Mouse (Mus musculus) kidney, embryonic 14.5 days (tissue): ENCODE data around the gene Rpl4. TPM values are rescaled to one million over a fixed set of nuclear protein-coding genes. Genes with fewer than 3 reads are reported as not detected.
"Not testable (repeated sequence)": the region's sequence is repeated elsewhere in the genome, so short reads cannot be mapped to it uniquely, and the experiment has no call there.

ENCODE experiments used
- ATAC-seq: fragments of 200-750 bp; cut with Nextera tagmentation; 2 replicates; pipeline ENCODE4 v1.8.0; 2017; ENCODE audit warnings: moderate number of reproducible peaks, mild to moderate bottlenecking, moderate TSS enrichment, moderate library complexity; ENCODE audit not compliant: low FRiP score, low TSS enrichment
- H3K27ac ChIP-seq: fragments of 300-500 bp; sonication (generic); 2 replicates; pipeline ENCODE4 v1.5.1; 2014; ENCODE audit warnings: low read depth, mild to moderate bottlenecking, low read length, moderate library complexity, mixed read lengths
- H3K27me3 ChIP-seq: fragments of 300-500 bp; sonication (generic); 2 replicates; pipeline ENCODE4 v1.6.1; 2014; ENCODE audit warnings: mild to moderate bottlenecking, low read length; ENCODE audit not compliant: control insufficient read depth, insufficient read depth
- H3K36me3 ChIP-seq: fragments of 300-500 bp; sonication (generic); 2 replicates; pipeline ENCODE4 v1.6.1; 2014; ENCODE audit warnings: low read length, mixed read lengths; ENCODE audit not compliant: control insufficient read depth, insufficient read depth
- H3K4me1 ChIP-seq: fragments of 300-500 bp; sonication (generic); 2 replicates; pipeline ENCODE4 v1.6.1; 2014; ENCODE audit warnings: low read length, mixed read lengths; ENCODE audit not compliant: control insufficient read depth, insufficient read depth
- H3K4me2 ChIP-seq: fragments of 300-500 bp; sonication (generic); replicated peaks from 2 replicates; pipeline ENCODE4 v1.6.1; 2014; ENCODE audit warnings: low read depth, mild to moderate bottlenecking, low read length
- H3K4me3 ChIP-seq: fragments of 300-500 bp; sonication (generic); 2 replicates; pipeline ENCODE4 v1.5.1; 2014; ENCODE audit warnings: mild to moderate bottlenecking, low read length
- H3K9ac ChIP-seq: fragments of 300-500 bp; sonication (generic); 2 replicates; pipeline ENCODE4 v1.6.1; 2014; ENCODE audit warnings: low read depth, mild to moderate bottlenecking, low read length, moderate library complexity
- H3K9me3 ChIP-seq: fragments of 300-500 bp; sonication (generic); 2 replicates; pipeline ENCODE4 v1.6.1; 2016; ENCODE audit warnings: low read length; ENCODE audit not compliant: control insufficient read depth
- WGBS: fragments of 180-500 bp; shearing (Covaris S2); extraction: QIAGEN DNeasy Blood & Tissue Kit; methylation state at CpG from one replicate; pipeline ENCODE4 v1.1.7; 2014; 5-methylcytosine and 5-hydroxymethylcytosine counted together
- polyA plus RNA-seq: library from polyadenylated mRNA; unstranded; fragments of >200 nt; fragmentation: Nextera tagmentation; extraction: Ambion mirVana; gene quantifications from 2 replicates; pipeline ENCODE4 v1.2.1, GENCODE M21; 2014

Gene Rpl4
- polyA plus RNA-seq, 1 experiment from 2014 or later: 1,389 TPM

DNA sequence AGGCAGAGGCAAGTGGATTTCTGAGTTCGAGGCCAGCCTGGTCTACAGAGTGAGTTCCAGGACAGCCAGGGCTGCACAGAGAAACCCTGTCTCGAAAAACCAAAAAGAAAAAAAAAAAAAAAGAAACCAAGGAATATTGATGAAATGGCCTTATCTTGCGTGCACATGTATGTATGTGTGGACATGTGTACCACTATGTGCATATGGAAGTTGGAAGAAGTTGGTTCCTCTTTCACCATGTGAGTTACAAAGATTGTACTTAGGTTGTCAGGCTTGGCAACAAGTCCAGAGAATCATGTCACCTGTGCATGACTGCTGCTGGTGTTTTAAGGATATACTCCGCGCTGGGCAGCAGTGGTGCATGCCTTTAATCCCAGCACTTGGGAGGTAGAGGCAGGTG lies 10.1 kb downstream of the Rpl4 start:
- not testable (repeated sequence) for H3K9ac ChIP-seq, H3K27me3 ChIP-seq, ATAC-seq, H3K4me2 ChIP-seq, H3K27ac ChIP-seq, H3K4me3 ChIP-seq, H3K9me3 ChIP-seq, H3K4me1 ChIP-seq
- H3K36me3 ChIP-seq: peaks cover 61% of the 10 kb centered on the region
- 89% methylated on average over 5 of the region's 5 CpGs for WGBS

DNA sequence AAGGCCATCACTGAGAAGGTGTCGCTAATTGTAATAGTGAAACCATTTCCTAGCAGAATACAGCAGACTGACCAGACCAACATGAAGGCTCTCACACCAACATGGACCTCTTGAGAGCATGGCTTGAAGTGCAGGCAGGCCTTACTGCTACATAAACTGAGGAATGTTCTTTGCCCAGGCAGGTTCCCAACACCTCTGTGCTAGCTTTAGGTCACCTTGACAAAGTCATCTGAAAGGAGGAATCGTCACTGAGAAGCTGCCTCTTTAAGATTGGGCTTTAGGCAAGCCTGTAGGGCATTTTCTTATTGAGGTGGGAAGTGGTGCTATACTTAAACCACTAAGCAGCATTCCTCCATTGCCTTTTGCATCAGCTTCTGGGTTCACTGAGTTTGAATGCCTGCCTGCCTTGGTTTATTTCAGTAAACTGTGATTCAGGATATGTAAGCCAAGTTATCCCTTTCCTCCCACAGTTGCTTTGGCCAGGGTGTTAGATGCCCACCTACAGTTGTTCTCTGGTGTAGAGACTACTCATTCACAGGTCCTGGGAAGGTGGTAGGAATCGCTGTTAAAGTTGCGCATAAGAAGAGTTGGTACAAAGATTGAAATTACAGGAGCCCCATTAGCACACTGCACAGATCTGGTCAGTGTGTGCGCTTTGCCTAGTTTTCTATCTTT lies 11.1 kb downstream of the Rpl4 start:
- H3K4me3 ChIP-seq: no peak overlapping the region
- H3K9me3 ChIP-seq: no peaks in the 10 kb centered on the region
- H3K27me3 ChIP-seq: no peaks in the 10 kb centered on the region
- H3K27ac ChIP-seq: no peak overlapping the region; the same call in 1 of the 2 replicates
- WGBS: 97% methylated on average over 5 of the region's 5 CpGs
- no peaks in the 10 kb centered on the region for H3K4me1 ChIP-seq
- H3K9ac ChIP-seq: no peak overlapping the region
- peaks cover 65% of the 10 kb centered on the region for H3K36me3 ChIP-seq
- no peak overlapping the region for H3K4me2 ChIP-seq
- no peak for ATAC-seq

DNA sequence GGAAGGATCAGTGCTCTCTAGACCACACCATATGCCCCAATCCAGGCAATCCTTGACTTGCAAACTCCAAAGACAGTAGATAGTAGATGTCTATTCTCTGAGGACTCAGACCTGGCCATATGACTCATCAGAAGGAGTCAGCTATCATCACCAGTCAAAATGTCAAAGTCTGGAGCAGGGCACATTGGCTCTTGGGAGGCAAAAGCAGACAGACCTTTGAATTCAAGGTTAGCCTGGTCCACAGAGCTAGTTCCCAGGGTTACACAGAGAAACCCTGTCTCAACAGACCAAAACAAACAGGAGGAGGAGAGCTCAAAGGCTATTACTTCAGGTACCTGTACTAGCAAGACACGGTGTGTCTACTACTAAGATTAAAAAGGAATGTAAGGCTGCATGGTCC lies 20.7 kb downstream of the Rpl4 start:
- Histone ChIP-seq H3K27ac (no peak overlapping the region), H3K9ac (no peak overlapping the region), H3K27me3 (no peaks in the 10 kb centered on the region), H3K36me3 (peaks cover 41% of the 10 kb centered on the region), H3K4me1 (no peaks in the 10 kb centered on the region), H3K4me3 (no peak overlapping the region), H3K9me3 (no peaks in the 10 kb centered on the region), H3K4me2 (no peak overlapping the region)
- WGBS: 95% methylated on average over 1 of the region's 1 CpGs
- ATAC-seq: no peak

- Histone ChIP-seq H3K4me3 (no peak overlapping the region), H3K9ac (no peak overlapping the region), H3K4me2 (no peak overlapping the region), H3K27ac (no peak overlapping the region), H3K9me3 (no peaks in the 10 kb centered on the region), H3K4me1 (no peaks in the 10 kb centered on the region), H3K27me3 (no peaks in the 10 kb centered on the region), H3K36me3 (peaks cover 28% of the 10 kb centered on the region)
- ATAC-seq: no peak
- WGBS: 83% methylated on average over 4 of the region's 4 CpGs
These were observed 22.4 kb downstream of the Rpl4 start for GRCm38 (mm10) chr9:64195554-64195953.

DNA sequence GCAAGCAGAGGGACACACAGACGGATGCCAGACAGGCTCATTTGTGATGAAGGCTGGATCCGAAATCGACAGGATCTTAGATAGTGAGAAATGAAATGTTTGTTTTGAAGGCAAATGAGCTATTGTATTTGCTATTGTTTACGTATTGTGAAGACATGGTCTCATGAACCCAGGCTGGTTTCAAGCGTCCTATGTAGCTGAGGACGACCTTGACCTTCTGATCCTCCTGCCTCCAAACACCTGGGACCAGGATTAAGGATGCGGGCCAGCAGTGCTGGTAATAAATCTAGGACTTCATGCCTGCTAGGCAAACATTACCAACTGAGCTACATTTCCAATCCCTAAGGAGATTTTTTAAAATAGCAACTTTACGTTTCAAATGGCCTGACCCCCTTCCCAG lies 24.3 kb downstream of the Rpl4 start:
- WGBS: 80% methylated on average over 8 of the region's 8 CpGs
- H3K4me1 ChIP-seq: no peaks in the 10 kb centered on the region
- no peaks in the 10 kb centered on the region for H3K27me3 ChIP-seq
- ATAC-seq: no peak
- no peak overlapping the region for H3K4me2 ChIP-seq
- H3K4me3 ChIP-seq: no peak overlapping the region
- H3K27ac ChIP-seq: no peak overlapping the region
- no peak overlapping the region for H3K9ac ChIP-seq
- H3K9me3 ChIP-seq: no peaks in the 10 kb centered on the region
- peaks cover 12% of the 10 kb centered on the region; the same call in 1 of the 2 replicates for H3K36me3 ChIP-seq

DNA sequence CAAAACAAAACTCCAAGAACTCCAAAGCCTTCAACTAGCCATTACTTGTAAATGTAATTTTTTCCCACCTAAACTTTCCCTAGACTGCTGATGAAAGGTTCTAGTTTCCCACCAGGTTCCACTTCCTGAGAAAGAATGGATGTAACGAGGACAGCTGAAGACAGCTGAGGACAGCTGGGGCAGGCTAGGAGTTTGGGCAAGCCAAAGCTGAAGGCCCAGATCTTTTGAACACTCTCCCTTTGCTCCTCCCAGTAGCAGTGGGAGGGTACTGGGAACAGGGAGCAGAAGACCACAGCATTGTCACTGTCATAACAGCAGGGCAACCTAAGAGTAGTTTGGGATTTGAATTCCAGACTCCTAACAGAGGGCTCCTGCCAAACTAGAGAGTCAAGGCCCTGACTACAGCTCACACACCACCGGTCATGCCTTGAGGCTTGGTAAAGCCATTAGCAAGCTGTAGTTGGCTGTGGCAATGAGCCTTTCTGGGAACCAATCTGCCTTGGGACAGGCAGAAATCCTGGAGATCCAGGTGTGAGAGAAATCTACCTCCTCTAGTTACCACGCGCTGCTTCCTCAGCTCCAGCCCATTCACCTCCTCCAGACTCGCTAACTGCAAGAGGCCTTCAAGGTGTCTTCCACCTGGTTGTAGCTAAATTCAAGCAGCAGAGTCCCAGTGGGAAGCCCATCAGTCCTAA lies 25.0 kb downstream of the Rpl4 start:
- H3K4me1 ChIP-seq: no peaks in the 10 kb centered on the region
- peaks cover 5% of the 10 kb centered on the region; the same call in 1 of the 2 replicates for H3K36me3 ChIP-seq
- H3K4me2 ChIP-seq: no peak overlapping the region
- ATAC-seq: no peak
- H3K9me3 ChIP-seq: no peaks in the 10 kb centered on the region
- no peak overlapping the region for H3K9ac ChIP-seq
- no peak overlapping the region for H3K4me3 ChIP-seq
- no peaks in the 10 kb centered on the region for H3K27me3 ChIP-seq
- H3K27ac ChIP-seq: no peak overlapping the region
- WGBS: 93% methylated on average over 5 of the region's 5 CpGs

- not testable (repeated sequence) for H3K27me3 ChIP-seq, H3K9me3 ChIP-seq, H3K36me3 ChIP-seq, H3K4me1 ChIP-seq, ATAC-seq, H3K4me3 ChIP-seq, H3K4me2 ChIP-seq, H3K27ac ChIP-seq, H3K9ac ChIP-seq
- WGBS: 92% methylated on average over 7 of the region's 7 CpGs
These were observed 25.7 kb downstream of the Rpl4 start for GRCm38 (mm10) chr9:64198763-64199418.

DNA sequence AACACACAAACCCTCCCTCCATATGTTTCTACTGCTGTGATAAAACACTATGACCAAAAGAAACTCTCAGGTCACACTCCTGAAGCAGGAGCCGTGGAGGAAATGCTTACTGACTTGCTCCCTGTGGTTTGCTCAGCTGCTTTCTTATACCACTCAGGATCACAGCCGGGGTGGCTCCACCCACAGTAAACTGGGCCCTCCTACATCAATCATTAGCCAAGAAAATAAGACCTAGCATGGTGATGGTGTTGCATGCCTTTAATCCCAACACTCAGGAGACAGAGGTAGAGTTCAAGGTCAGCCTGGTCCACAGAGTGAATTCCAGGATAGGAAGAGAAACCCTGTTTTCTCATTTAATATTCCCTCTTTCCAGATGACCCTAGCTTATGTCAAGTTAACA lies 26.7 kb downstream of the Rpl4 start:
- Histone ChIP-seq H3K4me2 (no peak overlapping the region), H3K4me3 (no peak overlapping the region)
- 61% methylated on average over 2 of the region's 2 CpGs for WGBS

DNA sequence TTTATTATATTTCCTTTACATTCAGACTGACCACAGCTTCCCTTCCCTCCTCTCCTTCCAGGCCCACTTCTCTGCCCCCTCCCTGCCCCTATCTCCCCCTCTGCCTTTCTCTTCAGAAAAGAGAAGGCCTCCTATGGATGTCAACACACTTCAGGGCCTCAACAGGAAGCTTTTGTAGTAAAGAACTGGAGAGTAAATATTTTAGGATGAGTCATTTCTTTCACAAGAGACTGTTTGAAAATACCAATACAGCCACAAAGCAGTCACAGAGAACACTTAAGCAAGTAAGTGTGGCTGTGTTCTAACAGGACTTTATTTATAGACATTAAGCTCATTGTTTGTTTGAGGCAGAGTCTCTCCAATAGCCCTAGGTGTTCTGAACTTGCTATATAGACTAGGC lies 29.2 kb downstream of the Rpl4 start:
- Histone ChIP-seq H3K4me2 (no peak overlapping the region), H3K9ac (no peak overlapping the region), H3K27me3 (no peaks in the 10 kb centered on the region), H3K36me3 (peaks cover 4% of the 10 kb centered on the region; the same call in 1 of the 2 replicates), H3K9me3 (no peaks in the 10 kb centered on the region), H3K27ac (no peak overlapping the region), H3K4me3 (no peak overlapping the region), H3K4me1 (no peaks in the 10 kb centered on the region)
- ATAC-seq: no peak

More for the DNA sequence above, 26.7 kb downstream of the Rpl4 start:
- Histone ChIP-seq H3K27me3 (no peaks in the 10 kb centered on the region), H3K4me1 (no peaks in the 10 kb centered on the region), H3K9ac (no peak overlapping the region), H3K9me3 (no peaks in the 10 kb centered on the region), H3K36me3 (peaks cover 3% of the 10 kb centered on the region; the same call in 1 of the 2 replicates), H3K27ac (no peak overlapping the region)
- no peak for ATAC-seq
